24 mouse cellular contexts compared by ENCODE assay signal in the genomic region with DNA sequence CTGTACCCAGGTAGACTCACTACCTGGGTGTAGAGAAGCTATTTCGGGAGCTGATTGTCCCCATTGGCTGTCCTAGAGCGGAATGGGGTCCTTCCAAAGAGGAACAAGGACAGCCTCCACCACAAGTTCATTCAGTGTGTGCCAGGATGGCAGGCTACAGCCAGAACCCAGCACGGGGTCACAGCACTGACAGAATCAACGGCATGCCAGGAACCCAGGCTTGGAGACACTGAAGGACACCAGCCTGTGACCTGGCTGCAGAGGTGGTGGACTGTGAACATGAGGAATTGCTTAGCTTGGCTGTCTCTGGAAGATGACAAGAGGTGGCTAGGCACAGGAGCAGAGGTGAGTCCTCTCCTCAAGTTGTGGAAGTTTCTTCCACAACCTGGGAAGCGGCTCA. TPM values are rescaled to one million over a fixed set of nuclear protein-coding genes. Genes with fewer than 3 reads are reported as not detected.
DNase-seq lines count a peak whose midpoint lies in the region; ATAC-seq and TF ChIP-seq lines count a peak whose summit lies in the region.
"Had no signal": no experiment of that assay in that cellular context is flagged by ENCODE, and none has a peak within 500 bp of the region (broad histone marks: within the 10 kb centered on the region; RNA-seq: fewer than 3 reads in every experiment).

No protein-coding gene starts in this region.

- H3K27ac ChIP-seq in cerebellum, adult 2 months (ENCODE audit: insufficient read depth, low read length): peak overlapping the region; percentile 8
- H3K27ac ChIP-seq: embryonic facial prominence, embryonic 15.5 days; forebrain, embryonic 10.5 days; heart, adult 2 months; heart, embryonic 13.5 days; hindbrain, embryonic 12.5 days had no signal

- TF ChIP-seq POLR2A in cerebellum, adult 2 months (IDR thresholded peaks at IDR 0.05; ENCODE audit: borderline replicate concordance, insufficient read depth, low read length): no peak

- TF ChIP-seq CTCF in cerebellum, adult 2 months (IDR thresholded peaks at IDR 0.05; ENCODE audit: borderline replicate concordance, insufficient read depth, low read depth, low read length): no peak

- WGBS in cerebellum, adult 2 months: 30% methylated on average over 5 of the region's 5 CpGs

- H3K4me1 ChIP-seq in cerebellum, adult 2 months (ENCODE audit: control insufficient read depth, insufficient read depth, low read length): peaks cover 45% of the 10 kb centered on the region

- no peak overlapping the region for H3K4me3 ChIP-seq in cerebellum, adult 2 months (replicated peaks; ENCODE audit: insufficient read depth, low read depth, low read length)
- H3K4me3 ChIP-seq: embryonic facial prominence, embryonic 15.5 days; erythroblast, embryonic 14.5 days; forebrain, embryonic 10.5 days; heart, adult 2 months; heart, embryonic 13.5 days; hindbrain, embryonic 12.5 days had no signal

- H3K27me3 ChIP-seq in cerebellum, adult 2 months (ENCODE audit: control insufficient read depth, insufficient read depth, low read length): no peaks in the 10 kb centered on the region
- H3K27me3 ChIP-seq: embryonic facial prominence, embryonic 15.5 days; heart, embryonic 13.5 days; hindbrain, embryonic 12.5 days; Patski had no signal

- peak in 1 of 2 experiments; percentile 71 for DNase-seq in cerebellum, adult 2 months
- no peak for DNase-seq in cerebellum, adult 8-10 months
- DNase-seq in heart, adult 9 months (ENCODE audit: low spot score in 2 of 2): peak; percentile 33 to 35
- no peak for DNase-seq in heart, postnatal 4 days
- DNase-seq in kidney, adult 9 months: peak; percentile 48
- DNase-seq in kidney, postnatal 4 days: no peak
- DNase-seq in cerebellum, postnatal 10 days: peak; percentile 70 to 77
- DNase-seq: adrenal gland, postnatal 14 days; embryo, embryonic 11 days; gastrocnemius, postnatal 36 days; heart, postnatal 36 days had no signal

- no peak for ATAC-seq in megakaryocyte progenitor cell, adult 5-6 weeks (replicated peaks; ENCODE audit: poor library complexity)
- ATAC-seq: activated CD4-positive, CD25-positive, alpha-beta regulatory T cell, adult 4 months; forebrain, embryonic 14.5 days; hindbrain, embryonic 16.5 days; inflammation-experienced regulatory T-cells, adult 6 months; intestine, postnatal 0 days; Patski had no signal

RNA-seq across cellular contexts. Expression of a gene that starts 7.3 kb away (rescaled TPM):
- 94.5 and 109 TPM in 2 replicates for polyA plus RNA-seq in cerebellum, adult 2 months (2012; rRNA removed)
- total RNA-seq in heart, postnatal 4 days (2021): 10 to 100 TPM; 31.7 to 31.9 TPM
- 28.6 and 46.3 TPM in 2 replicates for total RNA-seq in megakaryocyte progenitor cell, adult 5-6 weeks (2015)
- total RNA-seq in megakaryocyte progenitor cell, adult 5-6 weeks (2017): 14.2 and 17.6 TPM in 2 replicates

RNA-seq across cellular contexts. Expression of a gene that starts 19.9 kb away (rescaled TPM):
- polyA plus RNA-seq in cerebellum, adult 2 months (2012; rRNA removed): 87.2 and 106 TPM in 2 replicates
- total RNA-seq in heart, postnatal 4 days (2021): 10 to 100 TPM; 93.8 to 98.1 TPM
- total RNA-seq in megakaryocyte progenitor cell, adult 5-6 weeks (2015): 16.9 and 19.7 TPM in 2 replicates
- total RNA-seq in megakaryocyte progenitor cell, adult 5-6 weeks (2017): 5.0 and 5.7 TPM in 2 replicates

Comparison
In these comparisons a context has a peak if more than half of its experiments do, and no peak if none do; other contexts are left out.
1. DNase-seq: peak in heart, adult 9 months (2 of 2), kidney, adult 9 months (single experiment) and cerebellum, postnatal 10 days (2 of 2); none in cerebellum, adult 8-10 months (single experiment), heart, postnatal 4 days (single experiment) and kidney, postnatal 4 days (0 of 2).
2. RNA of a gene that starts 19.9 kb away (total RNA-seq): 93.8 to 98.1 TPM in heart, postnatal 4 days; 5.0 to 19.7 TPM in megakaryocyte progenitor cell, adult 5-6 weeks; every median in the first group is over 4 times any median in the second.